Mouse (Mus musculus) lung, postnatal 4 days (tissue): Measurements from ENCODE around the gene Brap.
"Not testable (repeated sequence)": the region's sequence is repeated elsewhere in the genome, so short reads cannot be mapped to it uniquely, and the experiment has no call there.

Source experiments
- DNase-seq, 2 experiments: peaks; one replicate each; pipeline ENCODE4 v3.0.0; 2021

The Brap gene

GRCm38 (mm10) chr5:121682250-121682649 is 21.9 kb downstream of the Brap start:
- DNase-seq: no peak

- DNase-seq: no peak
Measured at GRCm38 (mm10) chr5:121685495-121685894, 25.1 kb downstream of the Brap start.

GRCm38 (mm10) chr5:121686113-121686898 is 25.9 kb downstream of the Brap start:
- no peak for DNase-seq

GRCm38 (mm10) chr5:121690482-121691211 is 30.3 kb downstream of the Brap start:
- DNase-seq: peak; percentile 32 to 46

GRCm38 (mm10) chr5:121691436-121691835 is 31.1 kb downstream of the Brap start:
- not testable (repeated sequence) for DNase-seq

- no peak for DNase-seq
Measured at GRCm38 (mm10) chr5:121692897-121693296, 32.5 kb downstream of the Brap start.

GRCm38 (mm10) chr5:121696761-121697160 is 36.4 kb downstream of the Brap start:
- DNase-seq: no peak

GRCm38 (mm10) chr5:121699891-121700290 is 39.5 kb downstream of the Brap start:
- DNase-seq: no peak

- peak; percentile 14 to 32 for DNase-seq
Measured at GRCm38 (mm10) chr5:121700496-121700895, 40.1 kb downstream of the Brap start.

GRCm38 (mm10) chr5:121701111-121701769 is 40.9 kb downstream of the Brap start:
- no peak for DNase-seq

- DNase-seq: no peak
Measured at GRCm38 (mm10) chr5:121703341-121703740, 43.0 kb downstream of the Brap start.

- no peak for DNase-seq
Measured at GRCm38 (mm10) chr5:121704512-121705248, 44.3 kb downstream of the Brap start.

GRCm38 (mm10) chr5:121710402-121710801 is 50.0 kb downstream of the Brap start:
- DNase-seq: no peak

GRCm38 (mm10) chr5:121710851-121711173 is 50.4 kb downstream of the Brap start:
- no peak for DNase-seq

- peak; percentile 88 to 91 for DNase-seq
Measured at GRCm38 (mm10) chr5:121711174-121711927, 51.0 kb downstream of the Brap start, which contains the start of gene Atxn2. TSS of gene Atxn2 (plus strand) at chr5:121711337.

GRCm38 (mm10) chr5:121711928-121712231 is 51.5 kb downstream of the Brap start:
- no peak for DNase-seq

GRCm38 (mm10) chr5:121712232-121712933 is 52.0 kb downstream of the Brap start:
- peak; percentile 59 to 70 for DNase-seq

GRCm38 (mm10) chr5:121712934-121713538 is 52.7 kb downstream of the Brap start:
- peak; percentile 60 to 72 for DNase-seq

- DNase-seq: no peak
Measured at GRCm38 (mm10) chr5:121714331-121714730, 54.0 kb downstream of the Brap start.

GRCm38 (mm10) chr5:121714928-121715327 is 54.6 kb downstream of the Brap start:
- no peak for DNase-seq

- DNase-seq: no peak
Measured at GRCm38 (mm10) chr5:121718462-121718861, 58.1 kb downstream of the Brap start.
